Mouse (Mus musculus) erythroblast, embryonic 14.5 days (primary cell): ENCODE measurements around the gene Zc3hav1l.

Experiments
- GATA1 ChIP-seq: IDR thresholded peaks from 2 replicates; pipeline ENCODE4 v1.6.1; 2012; ENCODE audit warnings: low read length, inconsistent platforms, mixed read lengths
- TAL1 ChIP-seq: IDR thresholded peaks from 3 replicates; pipeline ENCODE4 v1.6.1; 2012; ENCODE audit warnings: low read length, inconsistent platforms, mixed read lengths

- TF ChIP-seq GATA1 (no peak), TAL1 (no peak)
Observed at GRCm38 (mm10) chr6:38241508-38241907, 57.6 kb downstream of the Zc3hav1l start.
